Mouse (Mus musculus) cerebellum, adult 18-20 months (tissue): Measurements from ENCODE around the gene Zp3.

Experiments
- DNase-seq, 2 experiments: peaks; one replicate each; pipeline ENCODE4 v3.0.0; 2021

The Zp3 gene

DNA sequence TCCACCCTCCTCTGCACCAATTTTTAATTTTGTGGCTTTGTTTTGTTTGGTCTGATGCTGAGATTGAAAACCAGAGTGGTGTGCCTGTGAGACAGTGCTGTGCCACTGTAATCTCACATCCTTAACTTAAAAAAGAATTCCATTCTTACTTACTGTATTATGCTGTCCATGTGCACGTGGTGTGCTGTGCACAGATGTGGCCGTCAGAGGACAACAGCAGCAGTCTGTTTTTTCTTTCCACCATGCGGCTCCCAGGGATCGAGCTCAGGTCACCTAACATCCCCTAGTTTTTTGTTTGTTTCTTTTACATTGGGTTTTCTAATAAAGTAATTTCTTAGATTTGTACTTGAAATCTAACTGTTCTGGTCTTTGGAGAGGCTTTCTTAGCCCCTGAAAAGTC lies 24.6 kb downstream of the Zp3 start:
- DNase-seq: no peak

DNA sequence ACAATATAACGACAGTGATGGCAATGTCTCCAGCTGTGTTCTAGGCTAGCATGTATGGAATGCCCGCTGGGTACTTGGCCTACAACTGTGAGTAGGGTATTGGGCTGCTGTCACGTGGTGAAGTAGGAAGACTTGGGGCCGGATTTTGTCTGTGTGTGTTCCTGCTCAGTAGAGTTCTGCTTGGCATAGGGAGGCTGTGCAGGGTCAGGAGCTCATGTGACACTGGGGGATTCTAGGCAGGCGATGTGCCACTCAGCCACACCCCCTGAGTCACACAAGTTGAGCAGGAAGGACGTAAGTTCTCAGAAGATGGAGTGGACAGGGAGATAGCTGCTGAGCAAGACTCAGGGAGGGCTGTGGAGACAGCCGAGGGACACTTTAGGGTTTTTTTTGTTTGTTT lies 27.8 kb downstream of the Zp3 start:
- DNase-seq: no peak

DNA sequence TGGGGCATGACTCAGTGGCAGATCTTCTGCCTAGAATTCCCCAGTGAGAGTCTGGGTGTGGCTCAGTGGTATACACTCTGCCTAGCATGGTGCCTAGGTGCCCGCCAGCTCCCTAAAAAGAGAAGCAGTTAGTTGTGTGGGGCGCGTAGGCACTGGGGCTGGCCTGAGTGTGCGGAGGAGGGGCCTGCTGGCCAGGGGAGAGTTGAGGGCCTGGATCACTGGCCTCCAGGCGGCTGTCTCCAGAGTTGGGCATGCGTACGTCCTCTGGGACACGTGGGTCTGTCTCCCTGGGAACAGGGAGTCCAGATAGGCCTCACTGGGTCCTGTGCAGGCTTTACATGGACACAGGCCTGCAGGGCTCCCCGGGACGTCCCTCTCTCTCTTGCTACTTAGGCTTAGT lies 35.0 kb downstream of the Zp3 start:
- no peak for DNase-seq

DNA sequence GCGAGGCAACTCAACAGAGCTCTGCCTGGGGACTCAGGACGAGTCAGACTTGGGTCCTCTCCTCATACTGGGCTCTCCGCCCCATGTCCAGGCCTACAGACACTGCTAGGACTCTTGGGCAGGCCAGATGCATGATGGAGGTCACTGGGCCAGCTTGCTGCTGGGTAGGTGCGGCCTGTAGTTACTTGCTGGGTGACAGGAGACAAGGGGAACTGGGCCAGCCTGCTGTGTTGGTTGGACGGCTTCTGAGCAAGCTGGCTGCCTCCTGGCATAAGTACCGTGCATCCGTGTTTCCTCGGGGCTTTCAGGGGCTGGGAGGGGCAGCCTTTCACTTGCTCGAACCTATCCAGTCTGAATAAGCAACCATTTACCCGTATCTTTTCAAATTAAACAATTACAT lies 35.7 kb downstream of the Zp3 start:
- no peak for DNase-seq

DNA sequence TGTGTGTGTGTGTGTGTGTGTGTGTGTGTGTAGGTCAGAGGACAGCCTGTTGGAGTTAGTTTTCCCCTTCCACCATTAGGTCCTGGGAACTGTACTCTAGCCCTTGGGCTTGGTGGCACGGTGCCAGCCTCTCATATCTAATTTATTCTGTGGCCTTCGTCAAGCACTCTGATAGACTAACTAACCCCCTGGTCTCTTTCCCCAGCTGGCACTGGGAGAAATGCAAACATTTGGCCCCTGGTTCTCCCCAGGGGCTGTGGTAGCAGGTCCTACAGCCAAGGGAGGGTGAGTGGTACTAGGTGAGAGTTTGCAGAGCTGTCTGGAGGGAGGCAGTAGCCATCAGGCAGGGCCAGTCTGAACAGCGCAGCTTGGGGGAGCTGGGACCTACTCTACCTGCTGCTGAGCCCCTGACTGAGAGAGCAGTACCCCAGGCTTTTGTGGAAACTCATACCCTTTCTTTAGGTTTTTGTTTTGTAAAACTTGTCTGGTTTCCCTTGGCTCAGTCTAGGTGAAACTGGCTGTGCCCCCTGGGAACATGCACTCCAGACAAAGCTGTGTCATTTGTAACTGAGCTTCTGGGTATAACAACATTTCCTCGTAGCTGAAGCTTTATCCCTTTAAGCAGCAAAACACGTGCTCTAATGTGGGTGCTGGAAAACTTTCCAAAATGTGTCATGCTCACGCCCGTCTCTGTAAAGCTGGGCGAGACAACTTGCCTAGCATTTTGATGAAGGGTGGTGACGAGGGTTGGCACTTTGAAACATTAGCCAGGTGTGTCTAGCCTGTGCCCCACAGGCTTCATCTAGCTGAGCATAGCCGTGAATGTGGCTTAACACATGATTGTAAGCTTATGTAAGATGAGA lies 36.3 kb downstream of the Zp3 start:
- DNase-seq: peak in 1 of 2 experiments; percentile 20

DNA sequence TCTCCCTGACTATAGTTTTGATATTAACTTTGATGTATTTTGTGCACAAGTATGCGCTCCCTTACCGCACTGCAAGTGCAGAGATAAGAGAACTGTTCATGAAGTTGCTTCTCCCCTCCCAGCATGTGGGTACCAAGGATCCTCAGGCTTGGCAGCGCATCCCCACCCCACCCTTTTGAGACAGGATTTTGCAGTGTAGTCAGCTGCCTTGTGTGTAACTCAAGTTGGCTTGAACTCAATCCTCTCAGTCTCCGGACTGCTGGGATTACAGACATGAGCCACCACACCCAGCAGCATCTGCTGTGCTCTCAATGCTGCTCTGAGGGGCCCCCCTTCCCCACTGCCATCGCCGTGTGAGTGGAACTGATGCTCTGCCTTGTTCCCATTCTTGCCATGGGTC lies 37.4 kb downstream of the Zp3 start:
- DNase-seq: no peak

DNA sequence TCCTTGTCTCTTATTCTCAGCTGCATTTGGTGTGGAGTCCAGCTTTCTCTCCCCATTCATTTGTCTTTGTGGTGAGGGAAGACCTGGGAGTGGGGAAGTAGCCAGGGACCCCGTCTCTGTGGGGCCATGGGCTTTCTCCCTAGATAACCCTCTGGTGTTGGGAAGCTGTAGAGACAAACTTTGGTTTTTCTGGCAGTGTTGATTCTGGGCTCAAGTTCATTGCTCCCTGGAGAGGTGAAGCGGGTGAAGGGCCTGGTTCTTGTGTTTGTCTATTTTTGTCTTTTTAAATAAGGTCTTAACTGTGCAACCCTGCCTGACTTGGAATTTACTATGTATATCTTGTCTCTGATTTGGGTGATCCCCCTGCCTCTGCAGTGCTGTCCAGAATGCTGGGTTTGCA lies 38.8 kb downstream of the Zp3 start:
- DNase-seq: no peak

DNA sequence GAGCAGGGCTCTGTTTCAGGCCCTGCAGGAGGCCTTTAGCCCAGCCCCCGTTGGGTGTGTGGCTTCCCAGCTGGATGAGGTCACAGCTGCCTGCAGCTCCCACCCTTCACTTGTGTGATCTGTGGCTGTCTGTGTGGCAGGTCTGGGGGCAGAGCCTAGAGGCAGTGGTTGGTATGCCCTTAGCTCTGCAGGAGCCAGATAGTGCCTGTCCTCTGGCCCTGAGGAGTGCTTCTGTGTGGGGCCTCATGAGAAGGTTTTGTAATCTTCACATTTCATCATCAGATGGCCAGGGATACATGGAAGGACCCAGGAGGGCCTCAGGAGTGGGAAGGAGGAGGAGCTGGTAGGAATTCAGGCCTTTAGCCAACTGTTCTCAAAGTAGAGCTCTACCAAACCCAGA lies 40.0 kb downstream of the Zp3 start:
- DNase-seq: no peak

DNA sequence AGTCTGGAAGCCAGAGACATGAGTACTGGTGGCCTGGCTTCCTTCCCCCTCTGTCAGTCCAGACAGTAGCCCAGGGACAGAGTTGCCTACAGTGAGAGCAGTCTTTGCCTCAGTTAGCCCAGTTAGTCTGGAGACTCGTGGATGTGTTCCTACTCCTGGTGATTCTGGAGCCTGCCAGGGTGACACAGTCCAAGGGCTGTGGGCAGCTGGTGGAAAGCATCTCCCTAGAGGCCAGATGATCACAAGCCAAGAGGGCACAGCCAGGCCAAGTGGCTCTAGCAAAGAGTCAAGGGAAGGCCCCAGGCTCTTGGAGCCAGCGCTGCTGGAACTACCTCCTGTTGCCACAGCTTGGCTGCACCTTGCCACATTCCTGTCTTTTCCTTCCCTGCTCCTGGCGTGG lies 45.8 kb downstream of the Zp3 start:
- DNase-seq: peak; percentile 40 to 47

DNA sequence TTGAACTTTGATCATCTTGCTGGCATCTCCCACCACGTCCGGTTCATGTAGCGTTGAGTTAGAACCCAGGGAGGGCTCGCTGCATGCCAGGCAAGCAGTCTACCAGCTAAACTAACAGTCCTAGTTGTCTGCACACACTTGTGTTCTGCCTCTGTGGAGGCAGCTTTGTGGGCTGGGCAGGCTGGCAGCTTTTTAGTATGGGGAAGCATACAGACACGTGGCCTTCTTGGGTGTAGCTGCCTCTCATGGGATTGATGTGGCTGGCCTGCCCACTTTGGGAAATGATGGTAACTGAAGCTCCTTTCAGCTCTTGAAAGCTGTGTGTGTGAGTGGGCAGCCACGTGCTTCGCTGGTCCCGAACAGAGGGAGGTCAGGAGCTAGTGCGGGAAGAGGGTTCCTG lies 47.0 kb downstream of the Zp3 start:
- no peak for DNase-seq

DNA sequence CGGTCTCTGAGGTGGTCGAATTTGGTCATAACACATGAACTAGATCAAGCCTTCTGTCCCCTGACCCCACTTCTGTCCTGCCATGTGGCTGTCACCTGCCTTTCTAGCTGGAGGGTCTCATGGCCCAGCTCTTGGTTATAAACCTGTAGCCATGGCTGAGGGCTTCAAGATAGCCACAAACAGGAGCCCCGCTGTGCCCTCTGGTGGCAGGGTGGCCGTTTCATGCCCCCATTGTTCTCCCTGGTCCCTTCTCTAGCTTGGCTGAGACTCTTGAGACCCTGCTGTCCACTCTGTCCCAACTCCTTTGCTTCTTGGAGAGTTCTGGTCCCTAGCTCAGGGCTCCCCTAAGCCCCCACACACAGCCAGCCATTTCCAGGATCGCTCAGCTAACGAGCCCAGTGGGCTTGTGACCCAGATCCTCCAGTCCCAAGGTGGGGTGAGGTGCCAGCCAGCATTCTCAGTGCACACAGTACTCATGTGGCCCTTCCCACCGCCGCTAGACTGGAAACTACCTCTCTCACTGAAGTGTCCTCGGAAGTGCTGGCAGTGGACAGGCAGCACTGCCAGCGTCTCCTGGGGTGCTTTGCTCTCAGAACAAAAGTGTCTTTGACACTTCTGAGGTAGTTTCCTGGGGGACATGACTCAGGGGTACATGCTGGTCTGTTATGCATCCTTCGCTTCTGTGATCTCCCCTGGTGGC lies 47.9 kb downstream of the Zp3 start:
- no peak for DNase-seq

DNA sequence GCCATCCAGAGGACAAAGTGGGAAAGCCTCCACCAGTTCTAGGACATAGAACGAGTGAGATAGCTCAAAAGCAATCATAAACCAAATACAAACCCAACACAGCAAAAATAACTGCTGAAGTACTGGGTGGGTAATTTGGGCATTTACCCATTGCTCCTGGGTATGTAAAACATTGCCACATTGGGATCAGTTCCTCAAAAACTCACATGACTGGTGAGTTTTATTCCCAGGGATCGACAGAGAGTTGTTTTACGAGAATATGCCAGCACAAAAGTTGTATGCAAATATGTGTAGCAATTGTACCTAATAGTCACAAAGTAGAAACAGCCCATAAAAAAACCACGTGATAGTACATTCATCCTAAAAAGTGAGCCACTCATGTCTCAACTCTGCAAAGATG lies 55.0 kb downstream of the Zp3 start:
- DNase-seq: no peak

DNA sequence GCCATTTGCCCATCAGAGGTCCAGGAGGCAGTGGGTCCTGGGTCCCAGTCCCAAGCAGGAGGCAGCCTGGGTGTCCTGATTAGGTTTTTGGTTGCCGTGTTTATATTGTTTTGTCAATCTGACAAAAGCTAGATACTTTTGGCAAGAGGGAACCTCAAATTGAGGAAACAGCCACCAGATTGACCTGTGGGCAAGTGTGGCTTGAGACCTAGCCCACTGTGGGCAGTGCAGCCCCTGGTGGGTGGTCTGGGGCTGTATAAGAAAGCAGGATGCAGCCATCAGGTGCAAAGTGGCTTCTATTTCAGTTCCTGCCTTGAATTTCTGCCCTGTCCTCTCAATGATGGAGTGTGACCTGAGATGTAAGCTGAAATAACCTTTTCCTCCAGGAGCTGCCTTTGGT lies 55.4 kb downstream of the Zp3 start:
- DNase-seq: no peak

DNA sequence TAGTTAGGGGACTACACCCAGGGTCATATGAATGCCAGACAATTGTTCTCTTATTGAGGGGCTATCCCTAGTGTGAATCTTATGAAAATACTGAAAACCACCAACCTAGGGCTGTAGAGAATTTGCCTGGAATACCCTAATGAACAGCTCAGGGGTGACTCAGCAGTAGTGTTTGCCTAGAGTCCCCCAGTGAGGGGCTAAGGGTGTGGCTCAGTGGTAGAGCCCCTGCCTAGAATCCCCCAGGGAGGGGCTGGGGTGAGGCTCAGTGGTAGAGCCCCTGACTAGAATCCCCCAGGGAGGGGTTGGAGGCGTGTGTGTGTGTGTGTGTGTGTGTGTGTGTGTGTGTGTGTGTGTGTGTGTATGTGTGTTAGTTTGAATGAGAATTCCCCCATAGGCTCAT lies 56.8 kb downstream of the Zp3 start:
- DNase-seq: no peak
